Mouse (Mus musculus) left cerebral cortex, adult 18-20 months (tissue): ENCODE measurements around the gene Tnfrsf1a. TPM values are rescaled to one million over a fixed set of nuclear protein-coding genes. Genes with fewer than 3 reads are reported as not detected.

Experiments
- DNase-seq, 2 experiments: peaks; one replicate each; pipeline ENCODE4 v3.0.0; 2021 to 2022; ENCODE audit warnings: low spot score in 2 of 2, mixed read lengths in 1 of 2
- total RNA-seq, 2 experiments: library from RNA; stranded (reverse); gene quantifications; 2 replicates each; pipeline ENCODE4 v1.2.3; 2021

The Tnfrsf1a gene
- total RNA-seq, 2 experiments from 2014 or later: 10.9 to 13.4 TPM

- DNase-seq: no peak
These were observed 4.1 kb downstream of the Tnfrsf1a start for GRCm38 (mm10) chr6:125353221-125353620.

GRCm38 (mm10) chr6:125353655-125354054 is 4.5 kb downstream of the Tnfrsf1a start:
- DNase-seq: no peak

GRCm38 (mm10) chr6:125354352-125355151 is 5.4 kb downstream of the Tnfrsf1a start:
- peak in 1 of 2 experiments; percentile 39 for DNase-seq

GRCm38 (mm10) chr6:125355197-125355741 is 6.1 kb downstream of the Tnfrsf1a start:
- DNase-seq: no peak

- DNase-seq: no peak
These were observed 7.1 kb downstream of the Tnfrsf1a start for GRCm38 (mm10) chr6:125356264-125356663.

- no peak for DNase-seq
These were observed 8.2 kb downstream of the Tnfrsf1a start for GRCm38 (mm10) chr6:125357334-125357733.

GRCm38 (mm10) chr6:125359999-125360398 is 10.8 kb downstream of the Tnfrsf1a start:
- DNase-seq: no peak

- DNase-seq: no peak
These were observed 11.7 kb downstream of the Tnfrsf1a start for GRCm38 (mm10) chr6:125360846-125361245.

- peak; percentile 35 to 47 for DNase-seq
These were observed 12.5 kb downstream of the Tnfrsf1a start for GRCm38 (mm10) chr6:125361467-125362291.

GRCm38 (mm10) chr6:125363021-125363420 is 13.9 kb downstream of the Tnfrsf1a start:
- DNase-seq: no peak

GRCm38 (mm10) chr6:125363451-125364242 is 14.5 kb downstream of the Tnfrsf1a start:
- DNase-seq: no peak

- DNase-seq: no peak
These were observed 15.3 kb downstream of the Tnfrsf1a start for GRCm38 (mm10) chr6:125364448-125364847.

GRCm38 (mm10) chr6:125365522-125365921 is 16.4 kb downstream of the Tnfrsf1a start:
- no peak for DNase-seq

GRCm38 (mm10) chr6:125366133-125366532 is 17.0 kb downstream of the Tnfrsf1a start:
- DNase-seq: no peak

- DNase-seq: no peak
These were observed 18.7 kb downstream of the Tnfrsf1a start for GRCm38 (mm10) chr6:125367758-125368371.

- DNase-seq: no peak
These were observed 27.9 kb downstream of the Tnfrsf1a start for GRCm38 (mm10) chr6:125377042-125377441.

- no peak for DNase-seq
These were observed 28.7 kb downstream of the Tnfrsf1a start for GRCm38 (mm10) chr6:125377582-125378451.

GRCm38 (mm10) chr6:125378621-125379020 is 29.5 kb downstream of the Tnfrsf1a start:
- DNase-seq: no peak

- no peak for DNase-seq
These were observed 30.6 kb downstream of the Tnfrsf1a start for GRCm38 (mm10) chr6:125379781-125380180.
